Mouse (Mus musculus) limb, embryonic 10.5 days (tissue): ENCODE results near the gene Parva. TPM values are rescaled to one million over a fixed set of nuclear protein-coding genes. Genes with fewer than 3 reads are reported as not detected.
A peak's percentile ranks its signal among the peaks of the same experiment; 100 is the strongest.

ENCODE experiments used
- DNase-seq: peaks from one replicate; pipeline ENCODE4 v3.0.0-alpha.2; 2017; ENCODE audit warnings: low spot score
- H3K27ac ChIP-seq: fragments of 300-500 bp; sonication (generic); 2 replicates; pipeline ENCODE4 v1.5.1; 2016; ENCODE audit warnings: mild to moderate bottlenecking
- H3K27me3 ChIP-seq: fragments of 300-500 bp; sonication (generic); 2 replicates; pipeline ENCODE4 v1.6.1; 2016; ENCODE audit warnings: low read depth, mild to moderate bottlenecking; ENCODE audit not compliant: poor library complexity, severe bottlenecking
- H3K36me3 ChIP-seq: fragments of 300-500 bp; sonication (generic); 2 replicates; pipeline ENCODE4 v1.6.1; 2016; ENCODE audit warnings: mild to moderate bottlenecking, moderate library complexity
- H3K4me1 ChIP-seq: fragments of 300-500 bp; sonication (generic); 2 replicates; pipeline ENCODE4 v1.6.1; 2016
- H3K4me3 ChIP-seq: fragments of 300-500 bp; sonication (generic); 2 replicates; pipeline ENCODE4 v1.5.1; 2016; ENCODE audit warnings: mild to moderate bottlenecking, moderate library complexity
- H3K9me3 ChIP-seq: fragments of 300-500 bp; sonication (generic); replicated peaks from 2 replicates; pipeline ENCODE4 v1.6.1; 2016; ENCODE audit warnings: mild to moderate bottlenecking
- WGBS: fragments of 180-500 bp; shearing (Covaris S2); methylation state at CpG from one replicate; pipeline ENCODE4 v1.1.7; 2016; 5-methylcytosine and 5-hydroxymethylcytosine counted together
- polyA plus RNA-seq: library from polyadenylated mRNA; unstranded; fragments of >200 nt; fragmentation: Nextera tagmentation; extraction: Ambion mirVana; gene quantifications from 2 replicates; pipeline ENCODE4 v1.2.1, GENCODE M21; 2016

Gene Parva
- polyA plus RNA-seq, 1 experiment from 2014 or later: 64.3 TPM

DNA sequence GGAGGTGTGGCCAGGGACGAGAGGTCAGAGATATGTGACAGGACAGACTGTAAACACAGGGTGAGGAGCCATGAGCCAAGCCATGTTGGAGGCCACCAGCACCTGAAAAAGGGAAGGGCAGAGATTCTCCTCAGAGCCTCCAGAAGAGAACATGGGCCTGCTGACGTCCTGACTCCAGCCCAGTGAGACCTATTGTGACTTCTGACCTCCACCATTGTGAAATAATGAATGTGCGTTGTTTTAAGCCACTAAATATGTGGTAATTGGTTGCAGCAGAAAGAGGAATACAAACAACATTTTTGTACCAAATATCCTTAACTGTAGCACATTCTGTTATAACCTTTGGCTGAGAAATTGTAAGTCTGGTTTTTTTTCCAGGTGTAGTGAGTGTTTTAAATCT, 39.5 kb downstream of the Parva start:
- no peak for DNase-seq
- Histone ChIP-seq H3K27me3 (no peaks in the 10 kb centered on the region), H3K4me3 (no peak overlapping the region), H3K27ac (peak overlapping the region; percentile 72; the same call in 1 of the 2 replicates), H3K9me3 (no peaks in the 10 kb centered on the region), H3K4me1 (peaks cover 67% of the 10 kb centered on the region), H3K36me3 (peaks cover 10% of the 10 kb centered on the region; the same call in 1 of the 2 replicates)
- 64% methylated on average over 3 of the region's 3 CpGs for WGBS

DNA sequence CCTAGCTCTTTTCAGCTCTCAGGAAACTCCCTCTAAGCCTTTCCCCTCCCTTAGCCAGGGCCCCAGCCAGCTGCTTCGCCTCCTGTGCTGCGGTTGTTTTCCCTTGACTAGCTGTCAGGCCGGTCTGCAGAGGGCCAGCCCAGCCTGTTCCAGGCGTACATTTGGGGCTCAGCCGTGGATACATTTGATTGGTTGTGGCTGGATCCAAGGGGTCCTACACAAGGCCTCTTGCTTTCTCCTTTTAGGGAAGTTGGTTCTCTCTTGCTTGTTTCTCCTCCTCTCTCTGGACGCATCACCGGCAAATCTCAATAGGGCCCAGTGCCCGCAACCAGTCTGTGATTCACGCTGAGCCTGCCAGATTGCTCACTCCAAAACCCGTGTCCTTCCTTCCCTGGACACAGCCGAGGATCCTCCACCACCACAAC, 40.4 kb downstream of the Parva start:
- peak; percentile 60 for DNase-seq
- peak overlapping the region; percentile 72 for H3K27ac ChIP-seq
- no peaks in the 10 kb centered on the region for H3K9me3 ChIP-seq
- H3K36me3 ChIP-seq: peaks cover 10% of the 10 kb centered on the region; the same call in 1 of the 2 replicates
- 0 out of 2 replicates have a peak overlapping the region, but pooled peaks have one; percentile 8 for H3K4me3 ChIP-seq
- H3K27me3 ChIP-seq: no peaks in the 10 kb centered on the region
- 31% methylated on average over 11 of the region's 11 CpGs for WGBS
- peaks cover 65% of the 10 kb centered on the region for H3K4me1 ChIP-seq

DNA sequence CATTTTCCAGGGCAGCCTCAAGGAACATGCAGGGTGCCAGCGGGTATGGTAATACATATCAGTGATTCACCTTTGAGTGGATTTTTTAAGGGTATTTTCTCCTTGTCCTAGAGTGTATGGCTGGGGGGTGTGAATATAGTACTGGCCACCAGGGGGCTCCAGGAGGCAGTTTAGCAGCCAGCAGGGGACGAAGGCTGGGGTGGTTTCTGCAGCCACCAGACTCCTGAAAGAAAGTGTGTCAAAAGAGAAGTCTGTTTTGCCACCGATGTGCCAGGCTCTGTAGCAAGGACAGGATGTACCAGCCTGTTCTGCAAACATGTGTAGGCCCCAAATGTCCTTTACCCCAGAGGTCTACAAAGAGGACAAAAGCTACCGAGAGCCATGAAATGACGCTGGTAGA, 42.5 kb downstream of the Parva start:
- peak; percentile 85 for DNase-seq
- H3K36me3 ChIP-seq: peaks cover 6% of the 10 kb centered on the region; the same call in 1 of the 2 replicates
- 47% methylated on average over 5 of the region's 5 CpGs for WGBS
- no peak overlapping the region for H3K4me3 ChIP-seq
- peaks cover 69% of the 10 kb centered on the region for H3K4me1 ChIP-seq
- no peaks in the 10 kb centered on the region for H3K9me3 ChIP-seq
- 0 out of 2 replicates have a peak overlapping the region, but pooled peaks have one; percentile 1 for H3K27ac ChIP-seq
- no peaks in the 10 kb centered on the region for H3K27me3 ChIP-seq

DNA sequence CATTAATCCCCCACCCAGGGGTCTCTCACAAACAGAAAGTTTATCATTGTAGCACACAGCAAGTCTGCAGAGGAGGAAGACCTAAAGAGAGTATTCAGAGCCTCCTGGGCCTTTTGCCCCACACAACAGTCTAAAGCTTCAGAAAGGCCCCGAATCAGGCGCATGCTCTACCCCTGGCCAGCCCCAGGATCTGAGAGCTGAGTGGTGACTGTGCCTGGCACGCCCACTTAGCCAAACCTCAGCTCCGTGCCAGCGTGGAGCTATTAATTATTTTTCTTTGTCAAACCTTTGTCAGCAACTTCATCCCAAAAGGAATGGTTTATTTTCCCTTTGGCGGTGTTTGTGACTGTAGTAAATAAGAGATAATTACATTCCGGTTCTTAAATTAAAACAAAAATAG, 44.0 kb downstream of the Parva start:
- no peaks in the 10 kb centered on the region for H3K9me3 ChIP-seq
- no peaks in the 10 kb centered on the region for H3K36me3 ChIP-seq
- peaks cover 69% of the 10 kb centered on the region for H3K4me1 ChIP-seq
- peak overlapping the region; percentile 47; the same call in 1 of the 2 replicates for H3K27ac ChIP-seq
- no peaks in the 10 kb centered on the region for H3K27me3 ChIP-seq
- 86% methylated on average over 7 of the region's 7 CpGs for WGBS
- H3K4me3 ChIP-seq: no peak overlapping the region
- no peak for DNase-seq

DNA sequence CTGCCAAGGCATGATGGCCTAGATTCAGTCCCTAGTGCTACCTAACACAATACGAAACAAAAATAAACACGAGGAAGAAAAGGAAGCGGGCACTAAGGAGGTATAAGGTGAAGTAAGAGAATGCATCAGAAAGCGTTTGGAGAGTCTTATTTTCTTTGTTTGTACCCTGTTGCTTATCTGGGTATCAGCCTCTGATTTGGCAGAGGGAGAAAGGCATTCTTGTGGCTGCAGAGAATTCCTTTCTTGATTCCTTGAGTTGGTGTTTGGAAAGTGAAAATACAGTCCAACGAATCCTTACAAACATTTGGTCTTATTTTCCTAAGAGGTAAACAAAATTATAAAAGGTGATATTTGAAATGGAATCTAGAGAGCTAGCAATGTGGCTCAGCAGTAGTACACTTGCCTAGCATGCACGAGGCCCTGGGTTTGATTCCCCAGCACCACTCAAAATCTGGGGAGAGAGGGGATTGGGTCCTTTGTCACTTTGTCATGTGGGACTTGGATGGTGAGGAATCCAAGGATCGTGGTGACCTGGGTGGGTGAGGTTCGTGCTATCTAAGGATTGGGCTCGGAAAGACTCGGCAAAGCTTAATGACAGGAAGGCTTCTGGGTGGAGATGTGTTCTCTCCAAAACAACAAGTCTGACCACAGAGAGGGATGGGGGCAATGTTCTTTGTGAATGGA, 44.9 kb downstream of the Parva start:
- Histone ChIP-seq H3K9me3 (no peaks in the 10 kb centered on the region), H3K4me1 (peaks cover 63% of the 10 kb centered on the region), H3K27ac (peak overlapping the region; percentile 46; the same call in 1 of the 2 replicates), H3K27me3 (no peaks in the 10 kb centered on the region), H3K36me3 (no peaks in the 10 kb centered on the region), H3K4me3 (no peak overlapping the region)
- DNase-seq: no peak
- 79% methylated on average over 10 of the region's 10 CpGs for WGBS

DNA sequence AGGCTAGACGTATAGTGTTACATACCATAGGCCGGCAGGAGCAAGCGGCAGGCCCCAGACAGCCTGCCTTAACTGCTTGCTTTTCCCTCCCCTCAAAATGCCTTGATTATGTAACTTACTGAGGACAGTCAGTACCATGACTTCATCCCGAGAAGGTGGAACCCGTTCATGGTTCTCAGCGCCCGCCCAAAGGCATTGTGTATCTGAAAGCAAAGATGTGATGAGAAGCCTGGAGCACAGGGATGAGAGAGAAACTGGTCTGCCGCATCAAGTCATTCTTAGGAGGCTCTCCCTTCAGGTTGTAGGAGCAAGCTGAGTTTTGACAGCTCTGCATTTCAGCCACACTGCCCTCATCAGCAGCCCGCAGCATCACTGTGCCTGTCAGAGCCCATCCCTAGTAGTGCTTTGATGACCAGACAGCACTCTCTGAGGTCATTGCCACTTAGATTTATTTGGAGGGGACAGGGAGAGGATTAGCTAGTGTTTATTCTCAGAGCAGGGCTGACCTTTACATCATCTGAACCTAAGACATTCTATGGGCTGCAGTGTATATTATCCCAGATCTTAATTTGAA, 45.5 kb downstream of the Parva start:
- H3K27ac ChIP-seq: 0 out of 2 replicates have a peak overlapping the region, but pooled peaks have one; percentile 46
- no peak for DNase-seq
- H3K36me3 ChIP-seq: no peaks in the 10 kb centered on the region
- no peaks in the 10 kb centered on the region for H3K27me3 ChIP-seq
- no peak overlapping the region for H3K4me3 ChIP-seq
- WGBS: 52% methylated on average over 9 of the region's 9 CpGs
- H3K9me3 ChIP-seq: no peaks in the 10 kb centered on the region
- peaks cover 56% of the 10 kb centered on the region for H3K4me1 ChIP-seq

DNA sequence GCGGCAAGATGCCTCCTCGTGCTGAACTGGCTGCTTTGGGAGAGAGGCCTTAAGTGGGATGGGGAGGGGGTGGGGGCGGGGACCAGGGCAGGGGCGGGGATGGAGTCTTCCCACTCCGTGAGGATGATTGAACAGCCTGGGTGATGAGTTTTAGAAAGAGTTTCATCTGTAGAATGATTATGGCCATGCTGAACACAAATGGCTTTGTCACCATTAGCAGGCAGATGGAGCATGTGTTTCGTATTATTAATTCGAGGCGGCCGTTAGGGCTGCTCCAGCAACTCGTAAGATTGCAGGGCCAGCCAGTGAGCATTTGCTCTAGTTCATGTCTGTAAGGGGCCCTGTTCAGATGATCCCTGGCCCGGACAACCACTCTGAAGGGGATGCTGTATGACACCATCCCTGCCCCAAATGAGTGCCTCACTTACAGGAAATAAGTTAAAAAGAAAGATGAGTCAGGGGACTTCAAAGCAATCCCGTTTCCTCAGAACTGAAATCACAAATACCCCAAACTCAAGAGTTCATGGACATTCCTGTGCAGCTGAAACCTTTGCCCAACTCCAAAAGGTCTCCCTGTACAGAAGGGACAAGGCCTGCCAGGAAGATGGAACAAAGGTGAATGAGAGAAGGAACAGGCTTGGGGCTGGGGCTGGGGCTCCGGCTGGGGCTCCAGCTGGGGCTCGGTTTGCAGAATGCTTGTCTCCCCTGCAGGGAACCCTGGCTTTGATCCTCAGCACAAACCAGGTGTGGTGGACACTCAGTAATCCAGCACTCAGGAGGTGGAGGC, 46.5 kb downstream of the Parva start:
- Histone ChIP-seq H3K4me1 (peaks cover 53% of the 10 kb centered on the region), H3K27me3 (no peaks in the 10 kb centered on the region), H3K4me3 (peak overlapping the region; percentile 33; the same call in 1 of the 2 replicates), H3K36me3 (no peaks in the 10 kb centered on the region), H3K27ac (peak overlapping the region; percentile 85), H3K9me3 (no peaks in the 10 kb centered on the region)
- 12% methylated on average over 14 of the region's 14 CpGs for WGBS
- peak; percentile 67 for DNase-seq

DNA sequence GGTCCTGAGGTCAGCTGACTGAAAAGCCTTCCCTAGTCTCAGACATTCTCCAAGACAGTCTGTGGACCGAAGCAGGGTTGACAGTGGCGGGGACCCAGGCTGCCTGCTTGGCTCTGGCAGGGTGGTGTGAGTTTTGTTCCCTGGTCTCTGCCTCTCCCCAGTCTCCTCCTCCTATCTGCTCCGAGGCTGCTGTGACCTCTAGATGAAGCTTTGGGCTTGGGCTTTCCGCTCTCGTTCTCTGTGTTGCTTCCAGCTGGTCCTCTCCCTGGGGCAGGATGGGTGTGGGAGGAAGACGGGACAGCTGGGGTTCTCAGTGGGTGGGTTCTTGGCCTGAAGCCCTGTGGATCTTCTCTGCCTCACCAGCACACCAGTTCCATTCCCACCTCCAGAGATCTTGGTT, 51.8 kb downstream of the Parva start:
- Histone ChIP-seq H3K27me3 (no peaks in the 10 kb centered on the region), H3K27ac (0 out of 2 replicates have a peak overlapping the region, but pooled peaks have one; percentile 6), H3K4me3 (no peak overlapping the region), H3K4me1 (peaks cover 45% of the 10 kb centered on the region), H3K9me3 (no peaks in the 10 kb centered on the region), H3K36me3 (no peaks in the 10 kb centered on the region)
- WGBS: 59% methylated on average over 6 of the region's 6 CpGs
- DNase-seq: no peak

DNA sequence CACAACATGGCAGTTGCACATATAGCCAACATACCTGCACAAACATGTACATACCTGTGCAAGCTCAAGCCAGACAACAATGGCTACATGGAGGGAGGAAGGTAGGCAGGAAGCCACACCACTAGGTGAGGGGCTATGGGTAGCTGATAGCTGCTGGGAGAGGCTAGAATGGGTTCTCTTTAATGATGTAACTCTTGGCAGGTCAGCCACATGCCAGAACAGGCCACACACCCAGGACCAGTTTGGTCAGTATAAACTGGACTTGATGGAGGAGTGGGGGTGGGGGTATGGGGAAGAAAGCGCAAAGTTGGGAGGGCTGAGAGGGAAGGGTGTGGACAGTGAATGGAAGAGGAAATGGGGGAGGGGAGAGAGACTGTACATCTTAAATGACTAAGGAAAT, 53.7 kb downstream of the Parva start:
- Histone ChIP-seq H3K27ac (no peak overlapping the region), H3K4me1 (peaks cover 39% of the 10 kb centered on the region), H3K9me3 (no peaks in the 10 kb centered on the region), H3K36me3 (no peaks in the 10 kb centered on the region), H3K27me3 (no peaks in the 10 kb centered on the region), H3K4me3 (no peak overlapping the region)
- no peak for DNase-seq
- WGBS: 89% methylated on average over 1 of the region's 1 CpGs

DNA sequence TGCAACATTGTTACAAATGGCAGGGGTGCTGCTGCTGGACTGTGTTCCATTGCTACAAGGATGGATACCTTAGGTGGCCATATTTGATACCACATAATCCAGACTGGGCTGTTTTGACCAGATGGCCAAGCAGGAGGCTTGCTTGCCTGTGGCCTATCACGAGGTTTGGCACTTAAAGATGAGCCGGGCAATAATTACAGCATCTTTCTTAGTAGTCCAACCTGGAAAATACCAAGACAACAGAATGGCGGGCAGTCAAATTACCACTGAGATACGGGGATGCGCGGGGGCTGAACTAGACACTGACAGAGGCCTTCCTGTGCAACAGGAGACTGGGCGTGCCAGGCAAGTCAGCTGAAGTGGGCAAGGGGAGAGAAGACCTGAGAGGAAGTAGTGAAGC, 55.3 kb downstream of the Parva start:
- H3K36me3 ChIP-seq: no peaks in the 10 kb centered on the region
- WGBS: 89% methylated on average over 7 of the region's 7 CpGs
- peaks cover 39% of the 10 kb centered on the region for H3K4me1 ChIP-seq
- H3K9me3 ChIP-seq: no peaks in the 10 kb centered on the region
- peak overlapping the region; percentile 76 for H3K27ac ChIP-seq
- H3K4me3 ChIP-seq: no peak overlapping the region
- DNase-seq: no peak
- H3K27me3 ChIP-seq: no peaks in the 10 kb centered on the region

DNA sequence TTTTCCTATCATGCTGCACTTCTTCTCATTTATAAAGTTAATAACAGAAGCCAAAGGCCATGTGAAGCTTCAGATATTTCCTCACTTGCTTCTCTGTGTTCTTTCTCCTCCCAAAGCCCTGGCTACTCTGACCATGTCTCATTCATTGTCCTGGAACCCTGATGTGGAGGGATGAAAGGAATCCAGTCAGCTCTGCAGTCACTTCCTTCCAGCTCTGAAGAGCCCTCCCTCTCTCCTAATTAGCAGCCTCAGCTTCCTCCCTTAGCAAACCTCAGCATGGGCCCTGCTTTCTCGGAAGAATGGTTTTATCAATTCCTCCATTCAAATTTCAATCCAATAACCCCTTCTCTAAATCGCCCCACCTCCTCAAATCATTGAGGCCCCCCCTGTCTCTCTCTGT, 56.1 kb downstream of the Parva start:
- Histone ChIP-seq H3K27ac (peak overlapping the region; percentile 76), H3K27me3 (no peaks in the 10 kb centered on the region), H3K36me3 (no peaks in the 10 kb centered on the region), H3K4me3 (no peak overlapping the region), H3K4me1 (peaks cover 39% of the 10 kb centered on the region), H3K9me3 (no peaks in the 10 kb centered on the region)
- 16% methylated on average over 2 of the region's 2 CpGs for WGBS
- DNase-seq: no peak

DNA sequence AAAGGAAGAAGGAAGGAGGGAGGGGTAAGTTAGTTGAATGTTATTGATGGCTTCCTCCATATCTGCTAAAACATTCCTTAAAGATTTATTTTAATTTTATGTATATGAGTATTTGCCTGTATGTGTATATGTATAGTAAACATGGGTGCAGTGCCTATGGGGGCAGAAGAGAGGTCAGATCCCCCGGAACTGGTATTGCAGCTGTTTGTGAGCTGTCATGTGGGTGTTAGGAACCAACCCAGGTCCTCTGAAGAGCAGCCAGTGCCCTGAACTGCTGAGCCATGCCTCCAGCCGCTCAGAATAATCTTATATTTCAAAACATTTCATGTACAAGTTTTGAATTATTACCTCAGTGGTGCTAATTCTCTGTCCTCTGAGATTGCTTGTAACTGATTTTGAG, 63.5 kb downstream of the Parva start:
- Histone ChIP-seq H3K27me3 (no peaks in the 10 kb centered on the region), H3K4me1 (peaks cover 27% of the 10 kb centered on the region)
- 65% methylated on average over 2 of the region's 2 CpGs for WGBS

DNA sequence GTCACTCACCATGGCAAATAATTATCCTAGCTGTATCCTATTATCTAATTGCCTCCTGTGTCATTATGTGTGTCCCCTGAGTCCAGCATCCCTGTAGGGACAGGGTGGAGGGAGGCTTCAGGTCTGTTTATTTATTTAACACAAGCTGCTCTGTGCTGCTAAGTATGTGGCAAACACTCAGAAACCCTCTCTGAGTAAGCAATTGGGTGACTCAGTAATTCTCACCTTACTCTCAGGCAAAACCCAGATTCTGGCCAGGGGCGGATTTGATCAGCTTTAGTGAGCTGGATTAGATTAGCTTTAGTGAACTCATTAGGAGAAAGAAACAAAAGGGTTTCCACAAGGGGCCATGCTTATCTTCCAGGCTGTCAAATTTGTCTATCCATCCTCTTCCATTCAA, 64.4 kb downstream of the Parva start:
- Histone ChIP-seq H3K36me3 (no peaks in the 10 kb centered on the region), H3K4me3 (no peak overlapping the region), H3K4me1 (peaks cover 27% of the 10 kb centered on the region), H3K27ac (no peak overlapping the region), H3K27me3 (no peaks in the 10 kb centered on the region), H3K9me3 (no peaks in the 10 kb centered on the region)
- DNase-seq: no peak
- WGBS: 62% methylated on average over 1 of the region's 1 CpGs

More for the DNA sequence above, 63.5 kb downstream of the Parva start:
- Histone ChIP-seq H3K9me3 (no peaks in the 10 kb centered on the region), H3K27ac (no peak overlapping the region), H3K4me3 (no peak overlapping the region), H3K36me3 (no peaks in the 10 kb centered on the region)
- DNase-seq: no peak
